Mouse (Mus musculus): ENCODE measurements around the gene Mcfd2. TPM values are rescaled to one million over a fixed set of nuclear protein-coding genes. Genes with fewer than 3 reads are reported as not detected.
A peak's percentile ranks its signal among the peaks of the same experiment; 100 is the strongest.

Mcfd2 gene
- polyA plus RNA-seq (2012; ENCODE audit: insufficient read depth, insufficient read length, low replicate concordance, missing spikeins), result not detected in 2 replicates

- under 1% methylated on average over 41 of the region's 41 CpGs for WGBS
- Histone ChIP-seq H3K4me1 (ENCODE audit: control insufficient read depth, insufficient read depth, low read length) (peaks cover 7% of the 10 kb centered on the region), H3K4me3 (ENCODE audit: insufficient read depth, low read depth, low read length) (peak within 1 kb of the TSS; percentile 76), H3K27ac (ENCODE audit: insufficient read depth, low read depth, low read length) (peak within 1 kb of the TSS; percentile 57)
- peak; percentile 58 for TF ChIP-seq POLR2A (IDR thresholded peaks at IDR 0.05; ENCODE audit: insufficient read depth, low read depth, low read length)
- no peak for TF ChIP-seq CTCF (IDR thresholded peaks at IDR 0.05; ENCODE audit: insufficient read depth, low read depth, low read length)
Measured at GRCm38 (mm10) chr17:87265792-87266186, at the start of gene Mcfd2. Gene Mcfd2, minus strand, starts transcription at chr17:87265935.

GRCm38 (mm10) chr17:87315021-87315531 is 49.3 kb upstream of the Mcfd2 start:
- TF ChIP-seq POLR2A (IDR thresholded peaks at IDR 0.05; ENCODE audit: insufficient read depth, low read depth, low read length), result no peak
- peak; percentile 97 for TF ChIP-seq CTCF (IDR thresholded peaks at IDR 0.05; ENCODE audit: insufficient read depth, low read depth, low read length)
- Histone ChIP-seq H3K4me3 (ENCODE audit: insufficient read depth, low read depth, low read length) (0 out of 2 replicates have a peak overlapping the region, but pooled peaks have one; percentile 4), H3K4me1 (ENCODE audit: control insufficient read depth, insufficient read depth, low read length) (peaks cover 26% of the 10 kb centered on the region), H3K27ac (ENCODE audit: insufficient read depth, low read depth, low read length) (no peak overlapping the region)
- 10% methylated on average over 9 of the region's 9 CpGs for WGBS

GRCm38 (mm10) chr17:87314530-87314946 is 48.8 kb upstream of the Mcfd2 start:
- WGBS, result 49% methylated on average over 5 of the region's 5 CpGs
- Histone ChIP-seq H3K27ac (ENCODE audit: insufficient read depth, low read depth, low read length) (no peak overlapping the region), H3K4me1 (ENCODE audit: control insufficient read depth, insufficient read depth, low read length) (peaks cover 28% of the 10 kb centered on the region), H3K4me3 (ENCODE audit: insufficient read depth, low read depth, low read length) (no peak overlapping the region)
- TF ChIP-seq POLR2A (IDR thresholded peaks at IDR 0.05; ENCODE audit: insufficient read depth, low read depth, low read length), result no peak
- TF ChIP-seq CTCF (IDR thresholded peaks at IDR 0.05; ENCODE audit: insufficient read depth, low read depth, low read length), result no peak

- TF ChIP-seq POLR2A (IDR thresholded peaks at IDR 0.05; ENCODE audit: insufficient read depth, low read depth, low read length), result no peak
- Histone ChIP-seq H3K4me1 (ENCODE audit: control insufficient read depth, insufficient read depth, low read length) (peaks cover 31% of the 10 kb centered on the region), H3K27ac (ENCODE audit: insufficient read depth, low read depth, low read length) (no peak overlapping the region), H3K4me3 (ENCODE audit: insufficient read depth, low read depth, low read length) (no peak overlapping the region)
- 79% methylated on average over 8 of the region's 8 CpGs for WGBS
Measured at GRCm38 (mm10) chr17:87314121-87314520, 48.4 kb upstream of the Mcfd2 start.

GRCm38 (mm10) chr17:87312924-87313870 is 47.5 kb upstream of the Mcfd2 start:
- WGBS, result 53% methylated on average over 18 of the region's 18 CpGs
- no peak overlapping the region for H3K4me3 ChIP-seq (ENCODE audit: insufficient read depth, low read depth, low read length)
- H3K27ac ChIP-seq (ENCODE audit: insufficient read depth, low read depth, low read length), result no peak overlapping the region
- TF ChIP-seq CTCF (IDR thresholded peaks at IDR 0.05; ENCODE audit: insufficient read depth, low read depth, low read length) (no peak), POLR2A (IDR thresholded peaks at IDR 0.05; ENCODE audit: insufficient read depth, low read depth, low read length) (no peak)
- H3K4me1 ChIP-seq (ENCODE audit: control insufficient read depth, insufficient read depth, low read length), result peaks cover 31% of the 10 kb centered on the region

GRCm38 (mm10) chr17:87312351-87312750 is 46.6 kb upstream of the Mcfd2 start:
- TF ChIP-seq POLR2A (IDR thresholded peaks at IDR 0.05; ENCODE audit: insufficient read depth, low read depth, low read length) (no peak), CTCF (IDR thresholded peaks at IDR 0.05; ENCODE audit: insufficient read depth, low read depth, low read length) (no peak)
- H3K4me3 ChIP-seq (ENCODE audit: insufficient read depth, low read depth, low read length), result no peak overlapping the region
- H3K27ac ChIP-seq (ENCODE audit: insufficient read depth, low read depth, low read length), result no peak overlapping the region
- peaks cover 25% of the 10 kb centered on the region for H3K4me1 ChIP-seq (ENCODE audit: control insufficient read depth, insufficient read depth, low read length)
- 69% methylated on average over 12 of the region's 12 CpGs for WGBS

GRCm38 (mm10) chr17:87310497-87310896 is 44.8 kb upstream of the Mcfd2 start:
- H3K27ac ChIP-seq (ENCODE audit: insufficient read depth, low read depth, low read length), result no peak overlapping the region
- TF ChIP-seq POLR2A (IDR thresholded peaks at IDR 0.05; ENCODE audit: insufficient read depth, low read depth, low read length) (no peak), CTCF (IDR thresholded peaks at IDR 0.05; ENCODE audit: insufficient read depth, low read depth, low read length) (no peak)
- 88% methylated on average over 7 of the region's 7 CpGs for WGBS
- peaks cover 16% of the 10 kb centered on the region for H3K4me1 ChIP-seq (ENCODE audit: control insufficient read depth, insufficient read depth, low read length)
- no peak overlapping the region for H3K4me3 ChIP-seq (ENCODE audit: insufficient read depth, low read depth, low read length)

- H3K27ac ChIP-seq (ENCODE audit: insufficient read depth, low read depth, low read length), result no peak overlapping the region
- H3K4me3 ChIP-seq (ENCODE audit: insufficient read depth, low read depth, low read length), result no peak overlapping the region
- peaks cover 11% of the 10 kb centered on the region for H3K4me1 ChIP-seq (ENCODE audit: control insufficient read depth, insufficient read depth, low read length)
- no peak for TF ChIP-seq CTCF (IDR thresholded peaks at IDR 0.05; ENCODE audit: insufficient read depth, low read depth, low read length)
- no peak for TF ChIP-seq POLR2A (IDR thresholded peaks at IDR 0.05; ENCODE audit: insufficient read depth, low read depth, low read length)
- 69% methylated on average over 12 of the region's 12 CpGs for WGBS
Measured at GRCm38 (mm10) chr17:87309073-87309788, 43.5 kb upstream of the Mcfd2 start.
